Mouse (Mus musculus) CH12.LX (cell line): ENCODE data around the gene Insm1.

Experiments
- CTCF ChIP-seq, 2 experiments: IDR thresholded peaks in 1 of 2; conservative IDR thresholded peaks in 1 of 2; 2 replicates each; pipeline ENCODE4 v1.5.1; 2011 to 2012; ENCODE audit warnings: low read depth in 2 of 2, low read length in 2 of 2, improper control_type of control experiment in 1 of 2, inconsistent platforms in 1 of 2, mild to moderate bottlenecking in 1 of 2, moderate library complexity in 1 of 2
- ELF1 ChIP-seq: IDR thresholded peaks from 2 replicates; pipeline ENCODE4 v1.6.1; 2014; ENCODE audit warnings: low read depth, mild to moderate bottlenecking, inconsistent platforms, low read length, improper control_type of control experiment
- POLR2A ChIP-seq: IDR thresholded peaks from 2 replicates; pipeline ENCODE4 v1.6.1; 2011; ENCODE audit warnings: low read depth, mild to moderate bottlenecking, improper control_type of control experiment, low read length
- POLR2AphosphoS2 ChIP-seq: IDR thresholded peaks from 2 replicates; pipeline ENCODE4 v1.6.1; 2011; ENCODE audit warnings: low read depth, low read length, improper control_type of control experiment
- USF1 ChIP-seq: IDR thresholded peaks from 2 replicates; pipeline ENCODE4 v1.6.1; 2014; ENCODE audit warnings: low read depth, mild to moderate bottlenecking, inconsistent platforms, low read length, improper control_type of control experiment

- TF ChIP-seq USF1: no peak
- no peak for TF ChIP-seq ELF1
- TF ChIP-seq POLR2AphosphoS2: no peak
- TF ChIP-seq CTCF (conservative IDR thresholded peaks at IDR 0.05 in 1 of 2, IDR thresholded peaks at IDR 0.05 in 1 of 2; ENCODE audit: low read depth in 2 of 2, low read length in 2 of 2): no peak
- TF ChIP-seq POLR2A: no peak
Measured at GRCm38 (mm10) chr2:146244049-146244448, 22.3 kb downstream of the Insm1 start.
